Mouse (Mus musculus) bone marrow macrophage, adult 2 months (primary cell): Measurements from ENCODE around the gene Hoxc12.

Experiments
- CTCF ChIP-seq: IDR thresholded peaks from 2 replicates; pipeline ENCODE4 v1.5.1; 2012; ENCODE audit warnings: low read depth, mild to moderate bottlenecking, low read length, moderate library complexity
- POLR2A ChIP-seq: IDR thresholded peaks from 2 replicates; pipeline ENCODE4 v1.6.1; 2012; ENCODE audit warnings: mild to moderate bottlenecking, low read depth, low read length, borderline replicate concordance

- TF ChIP-seq POLR2A (no peak), CTCF (no peak)
Observed at GRCm38 (mm10) chr15:102983716-102984115, 47.2 kb downstream of the Hoxc12 start.
